Mouse (Mus musculus): ENCODE results near the gene Ffar4. TPM values are rescaled to one million over a fixed set of nuclear protein-coding genes. Genes with fewer than 3 reads are reported as not detected.

The Ffar4 gene
- polyA plus RNA-seq, 1 experiment from 2014 or later: 3.6 TPM

DNA sequence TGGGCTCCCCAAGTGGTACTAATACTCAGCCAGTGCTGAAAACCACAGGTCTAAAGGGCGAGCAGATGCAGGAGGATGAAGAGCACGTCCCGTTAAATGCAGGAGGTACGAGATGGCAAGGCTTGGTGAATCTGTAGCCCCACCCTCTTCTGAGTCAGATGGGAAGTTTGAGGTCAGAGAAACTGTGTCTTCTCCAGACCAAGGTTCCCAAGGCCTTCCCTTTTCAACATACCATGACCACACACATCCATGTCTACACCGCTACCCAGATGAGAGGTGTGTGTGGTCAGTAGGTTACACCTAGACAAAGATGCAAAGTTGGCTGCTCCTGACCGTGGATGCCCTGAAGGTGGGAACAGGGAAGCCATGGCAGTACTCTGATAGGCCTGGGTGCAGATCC, 37.9 kb downstream of the Ffar4 start:
- Histone ChIP-seq H3K36me3 (no peaks in the 10 kb centered on the region), H3K4me2 (no peak overlapping the region), H3K4me3 (no peak overlapping the region), H3K4me1 (no peaks in the 10 kb centered on the region), H3K9me3 (no peaks in the 10 kb centered on the region), H3K27me3 (no peaks in the 10 kb centered on the region), H3K27ac (no peak overlapping the region), H3K9ac (no peak overlapping the region)
- ATAC-seq (ENCODE audit: borderline replicate concordance, extremely low read depth, low FRiP score, low TSS enrichment): no peak
- 81% methylated on average over 6 of the region's 6 CpGs for WGBS

DNA sequence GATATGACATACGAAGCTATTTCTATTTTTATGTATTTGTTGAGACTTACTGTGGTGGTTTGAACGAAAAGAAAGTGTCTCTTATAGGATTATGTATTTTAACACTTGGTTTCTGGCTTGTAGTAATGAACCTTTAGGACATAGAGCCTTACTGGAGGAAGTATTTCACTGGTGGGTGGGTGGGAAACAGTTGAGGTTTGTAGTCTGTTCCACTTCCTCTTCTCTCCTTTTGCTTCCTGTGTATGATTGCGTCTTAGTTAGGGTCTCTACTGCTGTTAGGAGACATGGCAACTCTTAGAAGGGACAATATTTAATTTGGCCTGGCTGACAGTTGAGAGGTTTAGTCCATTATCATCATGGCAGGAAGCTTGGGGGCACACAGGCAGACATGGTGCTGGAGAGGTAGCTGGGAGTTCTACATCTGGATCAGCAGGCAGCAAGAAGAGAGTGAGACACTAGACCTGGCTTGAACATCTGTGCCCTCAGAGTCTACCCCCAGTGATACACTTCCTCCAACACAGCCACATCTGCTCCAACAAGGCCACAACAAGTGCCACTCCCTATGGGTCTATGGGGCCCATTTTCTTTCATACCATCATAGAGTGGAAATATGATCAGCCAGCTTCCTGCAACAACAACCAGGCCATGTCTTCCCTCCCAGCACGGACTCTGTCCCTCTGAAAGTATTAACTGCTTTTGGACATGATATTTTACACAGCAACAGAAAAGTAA, 46.8 kb downstream of the Ffar4 start:
- no peaks in the 10 kb centered on the region for H3K36me3 ChIP-seq
- ATAC-seq (ENCODE audit: borderline replicate concordance, extremely low read depth, low FRiP score, low TSS enrichment): no peak
- H3K9ac ChIP-seq: no peak overlapping the region
- no peak overlapping the region for H3K27ac ChIP-seq
- 69% methylated on average over 4 of the region's 4 CpGs for WGBS
- H3K4me1 ChIP-seq: no peaks in the 10 kb centered on the region
- H3K9me3 ChIP-seq: no peaks in the 10 kb centered on the region
- no peaks in the 10 kb centered on the region for H3K27me3 ChIP-seq
- no peak overlapping the region for H3K4me2 ChIP-seq
- no peak overlapping the region for H3K4me3 ChIP-seq

DNA sequence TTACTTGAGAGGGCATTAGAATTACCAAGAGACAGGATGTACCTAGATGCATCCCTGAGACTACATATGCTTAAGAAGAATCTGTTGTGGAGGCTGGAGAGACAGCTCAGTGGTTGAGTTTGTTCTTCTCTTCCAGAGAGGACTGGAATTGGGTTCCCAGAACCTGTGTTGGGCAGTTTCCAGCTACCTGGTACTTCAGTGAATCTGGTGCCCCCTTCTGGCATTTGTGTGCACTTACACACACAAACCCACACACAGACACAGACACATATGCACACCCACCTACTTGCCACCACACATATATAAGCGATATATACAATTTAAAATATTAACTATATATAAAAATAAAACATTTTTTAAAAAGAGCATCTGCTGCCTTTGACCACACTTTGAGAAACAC, 59.4 kb downstream of the Ffar4 start:
- H3K27ac ChIP-seq: no peak overlapping the region
- H3K9ac ChIP-seq: no peak overlapping the region
- H3K4me1 ChIP-seq: no peaks in the 10 kb centered on the region
- no peak overlapping the region for H3K4me3 ChIP-seq
- H3K27me3 ChIP-seq: no peaks in the 10 kb centered on the region
- no peaks in the 10 kb centered on the region for H3K9me3 ChIP-seq
- ATAC-seq (ENCODE audit: borderline replicate concordance, extremely low read depth, low FRiP score, low TSS enrichment): no peak
- 92% methylated on average over 1 of the region's 1 CpGs for WGBS
- H3K36me3 ChIP-seq: no peaks in the 10 kb centered on the region
- H3K4me2 ChIP-seq: no peak overlapping the region

DNA sequence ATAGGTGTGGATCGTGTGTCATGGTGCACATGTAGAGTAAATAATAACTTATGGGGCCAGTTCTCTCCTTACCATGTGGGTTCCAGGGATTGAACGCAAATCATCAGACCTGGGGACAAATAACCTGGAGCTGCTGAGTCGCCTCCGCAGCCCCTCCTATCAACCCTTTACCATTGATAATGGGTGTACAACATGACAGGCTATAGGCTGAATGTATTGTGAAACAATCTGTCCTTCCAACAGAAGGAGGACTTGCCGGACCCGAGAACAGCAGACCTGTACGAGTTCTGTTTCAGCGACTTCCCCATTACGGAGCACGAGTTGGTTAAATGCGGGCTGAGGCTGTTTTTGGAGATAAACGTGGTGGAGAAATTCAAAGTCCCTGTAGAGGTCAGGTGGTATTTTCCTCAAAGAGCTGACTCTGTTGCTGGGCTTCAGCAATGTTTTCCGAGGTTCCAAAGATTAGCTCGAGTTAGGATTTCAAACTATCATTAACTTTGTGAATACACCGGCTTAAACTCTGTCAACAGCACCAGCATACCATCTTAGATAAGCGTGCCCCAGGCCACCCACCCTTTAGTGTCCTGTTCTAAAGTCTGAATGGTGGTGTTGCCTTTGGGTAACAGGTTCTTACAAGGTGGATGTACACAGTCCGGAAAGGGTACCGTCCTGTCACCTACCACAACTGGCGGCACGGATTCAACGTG, 64.9 kb downstream of the Ffar4 start:
- no peaks in the 10 kb centered on the region for H3K36me3 ChIP-seq
- no peak overlapping the region for H3K4me2 ChIP-seq
- 74% methylated on average over 21 of the region's 21 CpGs for WGBS
- ATAC-seq (ENCODE audit: borderline replicate concordance, extremely low read depth, low FRiP score, low TSS enrichment): no peak
- no peak overlapping the region for H3K9ac ChIP-seq
- no peaks in the 10 kb centered on the region for H3K27me3 ChIP-seq
- no peaks in the 10 kb centered on the region for H3K4me1 ChIP-seq
- no peak overlapping the region for H3K27ac ChIP-seq
- no peaks in the 10 kb centered on the region for H3K9me3 ChIP-seq
- H3K4me3 ChIP-seq: no peak overlapping the region

Other genes with a start within 250 kb of the Ffar4 start
- 26.5 and 29.4 TPM in 2 replicates for gene Myof, start 53.5 kb upstream of the Ffar4 start, polyA plus RNA-seq (2015; fragmentation: Nextera tagmentation; extraction: Ambion mirVana)
- 42.0 and 43.7 TPM in 2 replicates for gene Cep55, start 42.1 kb upstream of the Ffar4 start, polyA plus RNA-seq (2015; fragmentation: Nextera tagmentation; extraction: Ambion mirVana)
- 16.5 and 28.7 TPM in 2 replicates for gene Rbp4, start 28.2 kb downstream of the Ffar4 start, polyA plus RNA-seq (2015; fragmentation: Nextera tagmentation; extraction: Ambion mirVana)
- 0.05 TPM in 1 of 2 replicates, not detected in the other for gene Pde6c, start 35.7 kb downstream of the Ffar4 start, polyA plus RNA-seq (2015; fragmentation: Nextera tagmentation; extraction: Ambion mirVana)
- gene Fra10ac1, start 127.1 kb downstream of the Ffar4 start, polyA plus RNA-seq (2015; fragmentation: Nextera tagmentation; extraction: Ambion mirVana): 33.2 and 36.4 TPM in 2 replicates
- gene Lgi1, start 167.5 kb downstream of the Ffar4 start, polyA plus RNA-seq (2015; fragmentation: Nextera tagmentation; extraction: Ambion mirVana): 0.15 and 0.39 TPM in 2 replicates